Mouse (Mus musculus): Measurements from ENCODE around the gene Tbc1d5. TPM values are rescaled to one million over a fixed set of nuclear protein-coding genes. Genes with fewer than 3 reads are reported as not detected.
"Not testable (repeated sequence)": the region's sequence is repeated elsewhere in the genome, so short reads cannot be mapped to it uniquely, and the experiment has no call there.

Gene Tbc1d5
- total RNA-seq, 2 experiments from 2014 or later, result 14.5 to 18.6 TPM

- DNase-seq, result no peak
Measured at GRCm38 (mm10) chr17:50741386-50741785, 437.8 kb downstream of the Tbc1d5 start.

- DNase-seq, result no peak
Measured at GRCm38 (mm10) chr17:50740804-50741203, 438.3 kb downstream of the Tbc1d5 start.

GRCm38 (mm10) chr17:50738476-50738875 is 440.7 kb downstream of the Tbc1d5 start:
- DNase-seq, result no peak

- DNase-seq, result peak in 1 of 2 experiments; percentile 38
Measured at GRCm38 (mm10) chr17:50737068-50737467, 442.1 kb downstream of the Tbc1d5 start.

GRCm38 (mm10) chr17:50735955-50736533 is 443.1 kb downstream of the Tbc1d5 start:
- DNase-seq, result peak in 1 of 2 experiments; percentile 61

- DNase-seq, result peak; percentile 77 to 86
Measured at GRCm38 (mm10) chr17:50735382-50735954, 443.7 kb downstream of the Tbc1d5 start.

GRCm38 (mm10) chr17:50734781-50735180 is 444.4 kb downstream of the Tbc1d5 start:
- no peak for DNase-seq

- DNase-seq, result no peak
Measured at GRCm38 (mm10) chr17:50733390-50733789, 445.8 kb downstream of the Tbc1d5 start.

- no peak for DNase-seq
Measured at GRCm38 (mm10) chr17:50731876-50732275, 447.3 kb downstream of the Tbc1d5 start.

- peak in 1 of 2 experiments; percentile 35 for DNase-seq
Measured at GRCm38 (mm10) chr17:50730896-50731295, 448.3 kb downstream of the Tbc1d5 start.

GRCm38 (mm10) chr17:50729577-50729976 is 449.6 kb downstream of the Tbc1d5 start:
- peak in 1 of 2 experiments; percentile 24 for DNase-seq

- no peak for DNase-seq
Measured at GRCm38 (mm10) chr17:50729031-50729430, 450.1 kb downstream of the Tbc1d5 start.

- no peak for DNase-seq
Measured at GRCm38 (mm10) chr17:50726265-50726664, 452.9 kb downstream of the Tbc1d5 start.

- DNase-seq, result peak in 1 of 2 experiments; percentile 46
Measured at GRCm38 (mm10) chr17:50724376-50724775, 454.8 kb downstream of the Tbc1d5 start.

GRCm38 (mm10) chr17:50717586-50717985 is 461.6 kb downstream of the Tbc1d5 start:
- no peak for DNase-seq

- no peak for DNase-seq
Measured at GRCm38 (mm10) chr17:50710497-50711222, 468.5 kb downstream of the Tbc1d5 start.

GRCm38 (mm10) chr17:50698410-50698809 is 480.7 kb downstream of the Tbc1d5 start:
- not testable (repeated sequence) for DNase-seq

- DNase-seq, result no peak
Measured at GRCm38 (mm10) chr17:50688135-50688534, 491.0 kb downstream of the Tbc1d5 start.

- no peak for DNase-seq
Measured at GRCm38 (mm10) chr17:50687670-50688069, 491.5 kb downstream of the Tbc1d5 start.

- DNase-seq, result no peak
Measured at GRCm38 (mm10) chr17:50684960-50685645, 494.0 kb downstream of the Tbc1d5 start.
